In genomic region chrX:166995855-166996254, GRCm38 (mm10) we compare ENCODE assay signal across 14 mouse cellular contexts.
"Had no signal": no experiment of that assay in that cellular context is flagged by ENCODE, and none has a peak within 500 bp of the region (broad histone marks: within the 10 kb centered on the region; RNA-seq: fewer than 3 reads in every experiment).

No protein-coding gene starts in this region.

- H3K4me2 ChIP-seq: limb, embryonic 12.5 days; liver, embryonic 13.5 days; lung, embryonic 15.5 days; midbrain, embryonic 13.5 days had no signal

- ATAC-seq: intestine, postnatal 0 days; liver, postnatal 0 days; midbrain, embryonic 13.5 days had no signal

- H3K27ac ChIP-seq: layer of hippocampus, adult 2 months; limb, embryonic 12.5 days; liver, embryonic 13.5 days; lung, embryonic 15.5 days; midbrain, embryonic 13.5 days had no signal

- H3K9ac ChIP-seq: limb, embryonic 12.5 days; liver, embryonic 13.5 days; liver, postnatal 0 days; lung, embryonic 15.5 days; midbrain, embryonic 13.5 days had no signal

- H3K36me3 ChIP-seq: limb, embryonic 12.5 days; liver, embryonic 13.5 days; lung, embryonic 15.5 days; midbrain, embryonic 13.5 days had no signal

- H3K9me3 ChIP-seq: limb, embryonic 12.5 days; liver, embryonic 13.5 days; lung, embryonic 15.5 days; midbrain, embryonic 13.5 days had no signal

- H3K4me1 ChIP-seq: limb, embryonic 12.5 days; liver, embryonic 13.5 days; lung, embryonic 15.5 days; midbrain, embryonic 13.5 days had no signal

- H3K4me3 ChIP-seq: layer of hippocampus, adult 2 months; limb, embryonic 12.5 days; liver, embryonic 13.5 days; lung, embryonic 15.5 days; midbrain, embryonic 13.5 days had no signal

- DNase-seq: kidney, postnatal 36 days; liver; liver, embryonic 13.5 days; liver, postnatal 0 days; retina, postnatal 1 day; right cerebral cortex, postnatal 4 days; spleen, adult 18-20 months; thymus, adult 18-20 months; thymus, postnatal 25 days had no signal
